Mouse (Mus musculus): ENCODE measurements around the gene Slc12a3.

DNA sequence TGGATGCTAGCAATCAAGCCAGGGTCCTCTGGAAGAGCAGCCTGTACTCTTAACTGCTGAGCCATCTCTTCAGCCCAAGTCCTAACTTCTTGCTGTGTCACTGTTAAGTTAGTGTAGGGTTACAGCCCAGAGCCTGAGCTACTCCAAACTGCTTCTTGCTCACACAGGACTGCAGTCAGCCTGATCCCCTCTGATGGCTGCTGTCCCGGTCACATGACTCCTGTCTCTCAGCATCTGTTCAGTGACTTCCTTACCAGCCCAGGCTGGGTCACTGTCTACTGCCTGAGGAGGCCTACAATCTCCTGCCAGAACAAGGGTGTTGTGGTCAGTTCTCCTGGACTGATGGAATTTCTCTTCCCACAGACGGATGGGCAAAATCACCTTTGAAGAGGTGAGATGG lies 86.2 kb downstream of the Slc12a3 start:
- TF ChIP-seq GATA1 (IDR thresholded peaks at IDR 0.05; ENCODE audit: low read depth, low read length): no peak
- no peak for TF ChIP-seq E2F4 (IDR thresholded peaks at IDR 0.05; ENCODE audit: borderline replicate concordance, low read depth, low read length)
- no peak for TF ChIP-seq CTCF (IDR thresholded peaks at IDR 0.05 in 2 of 3, conservative IDR thresholded peaks at IDR 0.05 in 1 of 3; ENCODE audit: control insufficient read depth in 1 of 3, insufficient read depth in 1 of 3, low read depth in 2 of 3, low read length in 3 of 3, poor library complexity in 1 of 3, severe bottlenecking in 1 of 3)
- TF ChIP-seq EP300 (IDR thresholded peaks at IDR 0.05; ENCODE audit: low read depth in 1 of 2, low read length in 2 of 2): no peak
